Mouse (Mus musculus): ENCODE data around the gene Lrrc20. TPM values are rescaled to one million over a fixed set of nuclear protein-coding genes. Genes with fewer than 3 reads are reported as not detected.

The Lrrc20 gene
- 22.1 and 23.0 TPM in 2 replicates for polyA plus RNA-seq (2015; fragmentation: Nextera tagmentation; extraction: Ambion mirVana)

DNA sequence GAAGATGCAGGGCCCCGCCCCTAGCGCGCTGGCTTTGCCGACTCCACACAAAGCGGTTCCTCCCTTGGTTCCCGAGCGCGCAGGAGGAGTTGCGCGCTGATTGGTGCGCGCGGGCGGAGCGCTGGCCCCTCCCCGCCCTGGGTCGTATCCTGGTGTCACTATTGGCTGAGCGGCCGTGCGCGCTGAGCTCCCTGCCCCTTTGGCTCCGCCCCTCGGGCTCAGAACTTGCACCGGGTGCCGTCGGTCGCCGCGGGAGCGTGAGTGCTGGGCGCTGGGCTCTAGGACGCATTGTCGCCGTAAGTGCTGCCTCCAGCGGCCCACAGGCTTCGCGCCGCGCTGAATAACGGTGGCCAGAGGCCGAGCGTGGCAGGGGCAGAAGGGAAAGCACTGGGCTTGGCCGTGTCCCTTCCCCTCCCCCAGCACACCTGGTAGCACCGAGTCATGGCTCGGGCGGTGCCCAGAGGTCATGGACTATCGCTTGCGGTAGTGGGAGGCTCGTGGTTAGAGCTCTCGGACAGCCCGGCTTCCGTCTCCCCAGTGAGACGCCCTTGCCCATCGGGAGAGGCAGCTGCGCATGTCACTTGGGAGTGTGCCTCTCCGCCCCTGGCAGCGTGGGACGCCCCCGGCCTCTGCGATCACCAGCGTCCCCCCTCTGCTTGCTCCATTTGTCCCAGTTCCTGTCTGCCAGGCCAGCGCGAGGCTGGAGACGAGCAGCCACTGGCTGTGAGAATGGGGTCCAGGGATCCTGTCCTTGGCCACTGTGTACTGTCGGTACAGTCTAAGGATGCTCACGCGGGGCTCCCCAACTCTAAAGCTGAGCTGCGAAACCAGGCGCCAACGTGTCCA lies at the start of gene Lrrc20:
Lrrc20 (plus strand) TSS at position 208 of the 846 bp plus-strand sequence.
- H3K4me1 ChIP-seq = peaks cover 29% of the 10 kb centered on the region
- peak within 1 kb of the TSS; percentile 71 for H3K4me3 ChIP-seq
- ATAC-seq (replicated peaks) = peak; percentile 99
- no peaks in the 10 kb centered on the region for H3K9me3 ChIP-seq
- no peaks in the 10 kb centered on the region for H3K27me3 ChIP-seq
- H3K4me2 ChIP-seq (replicated peaks) = peak within 1 kb of the TSS; percentile 97
- H3K27ac ChIP-seq (replicated peaks) = peak within 1 kb of the TSS; percentile 83
- under 1% methylated on average over 70 of the region's 70 CpGs for WGBS
- H3K36me3 ChIP-seq = no peaks in the 10 kb centered on the region
- H3K9ac ChIP-seq (replicated peaks) = peak within 1 kb of the TSS; percentile 82

DNA sequence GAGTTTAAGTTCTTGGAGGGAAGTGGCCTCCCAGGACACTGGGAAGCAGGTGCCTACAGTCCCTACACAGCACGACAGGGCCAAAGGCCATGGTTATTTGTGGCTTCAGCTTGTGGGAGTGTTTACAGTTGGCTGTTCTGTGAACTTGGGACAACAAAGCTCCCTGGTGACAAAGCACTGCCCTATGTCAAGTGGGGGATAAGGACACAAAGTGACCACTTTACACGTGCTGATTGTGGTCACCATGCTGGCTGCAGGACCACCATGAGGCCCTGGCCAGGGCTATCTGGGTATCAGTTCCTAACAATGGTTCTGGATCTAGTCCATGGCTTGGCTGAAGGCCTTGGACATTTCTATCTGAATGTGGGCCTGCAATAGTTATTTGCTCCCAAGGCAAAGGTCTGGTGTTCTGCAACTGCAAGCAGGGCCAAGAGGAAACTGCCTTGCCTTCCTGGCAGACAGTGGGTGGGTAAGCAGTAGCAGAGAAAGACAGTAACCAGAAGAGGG lies 49.3 kb upstream of the Lrrc20 start:
- H3K36me3 ChIP-seq = peaks cover 17% of the 10 kb centered on the region
- ATAC-seq (replicated peaks) = no peak
- H3K27ac ChIP-seq (replicated peaks) = no peak overlapping the region
- H3K9me3 ChIP-seq = no peaks in the 10 kb centered on the region
- H3K4me1 ChIP-seq = peaks cover 13% of the 10 kb centered on the region
- no peaks in the 10 kb centered on the region for H3K27me3 ChIP-seq
- H3K9ac ChIP-seq (replicated peaks) = no peak overlapping the region
- 61% methylated on average over 2 of the region's 2 CpGs for WGBS
- H3K4me3 ChIP-seq = no peak overlapping the region
- H3K4me2 ChIP-seq (replicated peaks) = no peak overlapping the region

DNA sequence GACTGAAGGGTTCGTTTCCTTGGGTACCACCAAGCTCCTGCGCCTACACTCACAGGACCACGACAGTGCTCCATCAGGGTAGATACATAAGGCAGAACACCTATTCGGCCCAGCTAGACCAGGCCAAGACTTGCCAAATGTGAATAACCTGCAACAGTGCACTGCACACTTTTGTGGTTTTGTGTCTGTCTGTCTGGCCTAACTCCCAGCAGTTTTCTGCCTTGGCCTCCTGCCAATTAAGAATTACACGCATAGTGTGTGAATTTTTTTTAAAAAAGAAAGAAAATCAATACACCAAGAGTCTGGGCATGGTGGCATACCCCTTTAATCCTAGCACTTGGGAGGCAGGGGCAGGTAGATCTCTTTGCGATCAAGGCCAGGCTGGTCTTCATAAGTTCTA lies 47.6 kb upstream of the Lrrc20 start:
- no peak overlapping the region for H3K27ac ChIP-seq (replicated peaks)
- no peaks in the 10 kb centered on the region for H3K27me3 ChIP-seq
- H3K4me1 ChIP-seq = peaks cover 13% of the 10 kb centered on the region
- no peak for ATAC-seq (replicated peaks)
- no peak overlapping the region for H3K9ac ChIP-seq (replicated peaks)
- peaks cover 26% of the 10 kb centered on the region for H3K36me3 ChIP-seq
- no peak overlapping the region for H3K4me3 ChIP-seq
- no peak overlapping the region for H3K4me2 ChIP-seq (replicated peaks)
- 84% methylated on average over 6 of the region's 6 CpGs for WGBS
- no peaks in the 10 kb centered on the region for H3K9me3 ChIP-seq

DNA sequence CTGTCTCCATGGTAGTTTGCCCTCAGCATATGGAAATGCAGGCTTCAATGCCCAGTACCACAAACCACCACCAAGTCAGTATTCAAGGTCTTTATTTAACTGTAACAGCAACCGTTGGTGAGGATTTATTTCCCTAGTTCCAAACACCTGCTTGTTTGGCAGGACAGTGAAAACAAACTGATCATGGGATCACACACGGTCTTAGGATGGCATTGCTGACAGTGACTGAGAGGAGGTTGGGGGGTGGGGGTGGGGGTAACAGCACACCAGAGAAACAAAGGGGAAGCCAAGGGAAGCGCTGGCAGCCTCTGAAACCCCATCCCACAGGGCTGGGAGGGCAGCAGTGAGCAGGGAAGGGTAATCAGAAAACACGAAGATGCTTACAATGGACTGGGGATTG lies 47.2 kb upstream of the Lrrc20 start:
- no peak overlapping the region for H3K4me3 ChIP-seq

DNA sequence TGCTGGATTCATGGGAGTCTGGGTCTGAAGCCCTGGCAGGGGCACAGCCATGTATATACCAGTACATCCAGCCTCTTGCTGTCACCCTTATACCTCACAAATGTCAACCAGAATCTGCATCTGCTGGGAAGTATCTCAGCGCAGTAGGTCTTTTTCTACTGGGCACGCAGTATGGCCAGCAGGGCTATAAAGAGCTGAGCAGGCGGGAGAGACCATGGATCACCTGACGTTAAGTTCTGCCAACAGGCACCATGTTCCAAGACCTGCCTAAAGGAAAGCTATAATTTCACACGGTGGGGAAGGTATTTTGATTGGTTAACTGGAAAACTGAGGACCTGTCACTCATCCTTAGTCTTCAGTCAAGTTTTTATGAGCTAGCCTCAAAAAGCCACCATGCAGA lies 46.6 kb upstream of the Lrrc20 start:
- no peak overlapping the region for H3K4me2 ChIP-seq (replicated peaks)
- H3K27me3 ChIP-seq = no peaks in the 10 kb centered on the region
- no peak overlapping the region for H3K4me3 ChIP-seq
- no peak overlapping the region for H3K9ac ChIP-seq (replicated peaks)
- H3K27ac ChIP-seq (replicated peaks) = no peak overlapping the region
- peaks cover 37% of the 10 kb centered on the region for H3K36me3 ChIP-seq
- H3K9me3 ChIP-seq = no peaks in the 10 kb centered on the region
- peaks cover 13% of the 10 kb centered on the region for H3K4me1 ChIP-seq
- ATAC-seq (replicated peaks) = no peak
- WGBS = 89% methylated on average over 5 of the region's 5 CpGs

More for the DNA sequence above, 47.2 kb upstream of the Lrrc20 start:
- WGBS = 49% methylated on average over 4 of the region's 4 CpGs
- Histone ChIP-seq H3K36me3 (peaks cover 31% of the 10 kb centered on the region), H3K9ac (replicated peaks) (no peak overlapping the region), H3K4me1 (peaks cover 13% of the 10 kb centered on the region), H3K4me2 (replicated peaks) (no peak overlapping the region), H3K9me3 (no peaks in the 10 kb centered on the region), H3K27me3 (no peaks in the 10 kb centered on the region), H3K27ac (replicated peaks) (no peak overlapping the region)
- no peak for ATAC-seq (replicated peaks)

DNA sequence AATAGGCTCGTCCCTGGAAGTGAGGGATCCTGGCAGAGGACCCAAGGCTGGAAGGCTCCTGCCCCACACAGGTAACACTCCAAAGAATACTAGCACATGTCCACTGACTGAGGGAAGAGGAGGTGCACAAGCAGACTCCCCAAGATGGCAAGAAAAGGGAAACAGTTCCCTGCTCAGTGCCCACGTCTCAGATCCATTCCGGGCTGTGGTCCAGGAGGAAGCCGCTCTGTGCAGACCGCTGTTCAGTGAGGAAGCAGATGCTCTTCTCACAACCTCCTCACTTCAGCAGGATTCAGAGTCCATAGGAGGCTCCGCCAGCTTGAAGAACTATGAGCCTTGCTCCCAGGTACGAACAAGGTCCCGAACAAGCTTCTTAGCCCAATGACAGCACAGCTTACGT lies 44.2 kb upstream of the Lrrc20 start:
- H3K4me3 ChIP-seq = no peak overlapping the region
- H3K36me3 ChIP-seq = peaks cover 46% of the 10 kb centered on the region
- no peak overlapping the region for H3K27ac ChIP-seq (replicated peaks)
- H3K4me1 ChIP-seq = peaks cover 5% of the 10 kb centered on the region; the same call in 1 of the 2 replicates
- 86% methylated on average over 9 of the region's 9 CpGs for WGBS
- no peak overlapping the region for H3K4me2 ChIP-seq (replicated peaks)
- no peak for ATAC-seq (replicated peaks)
- H3K27me3 ChIP-seq = no peaks in the 10 kb centered on the region
- H3K9ac ChIP-seq (replicated peaks) = no peak overlapping the region
- H3K9me3 ChIP-seq = no peaks in the 10 kb centered on the region

DNA sequence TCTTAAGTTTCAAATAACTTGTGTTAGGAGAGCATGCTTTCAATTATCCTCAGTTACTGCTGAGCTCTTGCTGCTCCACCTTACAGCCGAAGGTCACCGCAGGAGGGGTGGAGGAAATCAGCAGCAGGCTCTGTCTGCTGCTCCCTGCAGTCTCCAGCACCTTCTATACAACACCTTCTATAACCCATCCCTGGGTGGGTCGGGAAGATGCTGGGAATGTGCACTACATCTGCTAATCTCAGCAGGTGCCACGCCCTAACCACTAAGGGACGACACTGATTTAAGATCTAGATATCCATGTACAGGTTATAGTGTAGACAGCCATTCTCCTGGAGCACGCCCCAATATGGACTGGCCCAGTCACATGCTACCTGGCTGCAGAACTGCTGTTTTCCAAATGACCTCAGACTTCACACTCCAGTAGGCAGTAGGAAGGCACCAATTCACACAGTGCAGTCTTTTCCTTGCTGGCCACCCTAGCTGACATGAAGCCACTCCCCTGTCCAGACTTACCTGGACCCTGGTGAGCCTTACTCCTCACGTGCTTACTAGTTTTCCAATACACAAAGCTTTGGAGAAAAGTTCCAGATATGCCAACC lies 35.3 kb upstream of the Lrrc20 start:
- H3K4me3 ChIP-seq = no peak overlapping the region
- H3K27ac ChIP-seq (replicated peaks) = no peak overlapping the region
- no peaks in the 10 kb centered on the region for H3K9me3 ChIP-seq
- WGBS = 95% methylated on average over 7 of the region's 7 CpGs
- no peak overlapping the region for H3K4me2 ChIP-seq (replicated peaks)
- H3K4me1 ChIP-seq = peaks cover 28% of the 10 kb centered on the region
- H3K27me3 ChIP-seq = no peaks in the 10 kb centered on the region
- no peak for ATAC-seq (replicated peaks)
- no peaks in the 10 kb centered on the region for H3K36me3 ChIP-seq
- no peak overlapping the region for H3K9ac ChIP-seq (replicated peaks)

DNA sequence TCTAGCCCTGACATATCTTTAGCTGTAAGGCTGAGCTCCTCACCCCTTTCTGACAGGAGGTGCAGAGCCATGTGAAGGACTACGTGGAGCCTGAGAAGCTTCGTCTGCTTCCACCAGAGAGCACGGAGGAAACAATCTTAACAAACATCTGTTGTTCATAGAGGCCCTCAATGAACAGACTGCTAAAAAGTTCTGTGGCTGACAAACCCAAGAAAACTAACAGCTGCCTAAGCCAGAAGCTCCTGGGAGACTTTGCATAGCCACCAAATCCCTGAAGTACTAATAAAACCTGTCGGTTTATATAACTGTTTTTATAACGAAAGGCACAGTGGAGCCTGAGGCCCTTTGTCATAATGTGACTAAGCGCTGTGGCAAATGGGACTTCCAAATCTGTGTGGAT lies 32.1 kb upstream of the Lrrc20 start:
- H3K4me3 ChIP-seq = no peak overlapping the region
- H3K9me3 ChIP-seq = no peaks in the 10 kb centered on the region
- no peak overlapping the region for H3K9ac ChIP-seq (replicated peaks)
- H3K27ac ChIP-seq (replicated peaks) = 0 out of 2 replicates have a peak overlapping the region, but pooled peaks have one; percentile 2
- 65% methylated on average over 6 of the region's 6 CpGs for WGBS
- H3K36me3 ChIP-seq = no peaks in the 10 kb centered on the region
- peaks cover 57% of the 10 kb centered on the region for H3K4me1 ChIP-seq
- ATAC-seq (replicated peaks) = no peak
- H3K27me3 ChIP-seq = no peaks in the 10 kb centered on the region
- H3K4me2 ChIP-seq (replicated peaks) = no peak overlapping the region

DNA sequence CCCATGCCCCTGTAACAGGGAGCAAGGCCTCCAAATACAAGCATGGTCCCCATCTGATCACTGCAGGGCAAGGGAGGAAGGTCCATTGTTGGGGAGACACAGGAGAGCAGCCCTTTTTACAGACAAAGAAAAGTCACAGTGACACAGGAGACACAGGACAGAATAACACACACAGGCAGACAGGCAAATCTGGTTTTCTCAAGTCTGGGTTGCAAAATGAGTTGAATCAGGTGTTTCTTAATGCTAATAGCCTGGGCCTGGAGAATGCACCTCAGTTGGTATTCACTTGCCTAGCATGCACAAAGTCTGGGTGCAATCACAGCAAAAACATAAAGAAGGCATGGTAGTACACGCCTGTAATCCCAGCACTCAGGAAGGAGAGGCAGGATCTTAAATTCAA lies 31.7 kb upstream of the Lrrc20 start:
- Histone ChIP-seq H3K36me3 (no peaks in the 10 kb centered on the region), H3K4me1 (peaks cover 62% of the 10 kb centered on the region), H3K27ac (replicated peaks) (0 out of 2 replicates have a peak overlapping the region, but pooled peaks have one; percentile 2), H3K4me2 (replicated peaks) (no peak overlapping the region), H3K9me3 (no peaks in the 10 kb centered on the region), H3K9ac (replicated peaks) (no peak overlapping the region), H3K27me3 (no peaks in the 10 kb centered on the region), H3K4me3 (no peak overlapping the region)
- 83% methylated on average over 1 of the region's 1 CpGs for WGBS
- ATAC-seq (replicated peaks) = no peak

DNA sequence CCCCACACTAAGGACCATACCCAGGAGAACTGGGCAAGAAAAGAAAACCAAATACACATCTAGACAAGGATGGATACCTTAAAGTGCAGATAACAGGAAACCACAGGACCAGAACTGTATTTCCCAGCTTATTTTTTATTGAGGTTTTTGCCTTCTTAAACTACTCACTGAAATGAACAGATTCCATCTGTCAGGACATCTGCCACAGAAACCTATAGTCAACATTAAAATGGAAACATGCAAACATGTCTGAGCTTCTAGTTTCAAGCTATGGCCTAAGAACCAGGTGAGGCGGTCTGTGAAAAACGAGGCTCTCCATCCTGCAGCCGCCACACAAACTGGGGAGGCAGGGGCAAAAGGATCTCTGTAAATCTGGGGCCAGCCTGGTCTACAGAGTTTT lies 30.6 kb upstream of the Lrrc20 start:
- Histone ChIP-seq H3K27ac (replicated peaks) (no peak overlapping the region), H3K4me1 (peaks cover 73% of the 10 kb centered on the region), H3K9ac (replicated peaks) (no peak overlapping the region), H3K9me3 (no peaks in the 10 kb centered on the region), H3K4me3 (no peak overlapping the region), H3K27me3 (no peaks in the 10 kb centered on the region), H3K36me3 (no peaks in the 10 kb centered on the region), H3K4me2 (replicated peaks) (no peak overlapping the region)
- ATAC-seq (replicated peaks) = no peak
- WGBS = 65% methylated on average over 3 of the region's 3 CpGs

DNA sequence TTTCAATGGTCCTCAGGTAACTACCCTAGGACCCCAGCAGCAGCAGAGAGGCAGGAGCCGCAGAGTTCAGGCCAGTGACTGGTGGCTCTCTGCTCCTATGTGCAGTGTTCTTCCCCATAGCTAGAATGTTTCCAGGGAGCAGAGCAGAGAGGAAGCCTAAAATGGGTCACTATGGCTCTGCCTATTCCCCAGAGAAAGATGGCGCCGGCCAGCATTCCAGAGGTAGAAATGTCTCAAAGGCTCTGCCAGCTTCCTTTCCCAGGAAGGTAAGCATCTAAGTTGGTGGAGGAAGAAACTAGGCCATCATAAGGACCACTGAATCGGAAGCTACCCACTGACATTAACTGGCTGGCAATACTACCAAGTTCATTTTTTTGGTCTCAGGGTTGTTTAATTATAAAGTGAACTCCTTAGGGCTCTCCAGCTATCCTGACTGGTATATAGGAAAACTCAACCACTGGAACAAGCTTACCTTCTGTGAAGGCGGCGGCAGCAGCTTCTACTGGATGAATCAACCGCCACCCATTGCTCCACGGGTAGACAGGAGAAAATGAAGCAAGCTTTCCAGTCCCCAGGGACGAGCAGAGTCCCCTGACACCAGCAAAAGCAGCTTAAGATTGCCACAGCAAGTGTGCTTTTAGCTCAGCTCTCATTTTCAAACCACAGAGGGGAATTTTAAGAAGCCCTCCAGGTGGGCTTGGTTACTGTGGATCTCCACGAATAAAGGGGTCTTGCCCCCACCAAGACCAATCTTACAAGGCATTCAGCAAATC lies 27.8 kb upstream of the Lrrc20 start:
- Histone ChIP-seq H3K4me2 (replicated peaks) (no peak overlapping the region), H3K27me3 (no peaks in the 10 kb centered on the region), H3K9ac (replicated peaks) (no peak overlapping the region), H3K27ac (replicated peaks) (no peak overlapping the region), H3K9me3 (no peaks in the 10 kb centered on the region), H3K4me1 (peaks cover 88% of the 10 kb centered on the region), H3K36me3 (no peaks in the 10 kb centered on the region), H3K4me3 (no peak overlapping the region)
- WGBS = 82% methylated on average over 10 of the region's 10 CpGs
- no peak for ATAC-seq (replicated peaks)

DNA sequence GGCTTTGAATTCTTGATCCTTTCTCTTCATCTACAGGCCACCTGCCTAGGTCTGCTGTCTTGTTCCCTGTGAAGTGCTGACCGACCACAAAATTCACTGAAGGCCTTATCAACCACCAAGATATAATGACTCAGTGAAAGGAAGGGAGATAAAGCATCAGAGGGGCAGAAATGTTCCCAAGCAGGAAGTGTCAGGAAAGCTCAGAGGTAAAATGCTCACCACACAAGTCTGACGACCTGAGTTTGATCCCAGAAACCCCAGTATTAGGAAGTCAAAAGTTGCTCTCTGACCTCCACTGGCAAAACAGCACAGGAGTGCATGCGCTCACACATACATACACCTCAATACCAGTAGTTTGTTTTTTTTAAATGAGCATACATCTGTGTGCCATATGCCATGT lies 26.8 kb upstream of the Lrrc20 start:
- Histone ChIP-seq H3K27ac (replicated peaks) (no peak overlapping the region), H3K27me3 (no peaks in the 10 kb centered on the region), H3K9ac (replicated peaks) (no peak overlapping the region), H3K4me3 (no peak overlapping the region), H3K36me3 (no peaks in the 10 kb centered on the region), H3K9me3 (no peaks in the 10 kb centered on the region), H3K4me2 (replicated peaks) (no peak overlapping the region), H3K4me1 (peaks cover 77% of the 10 kb centered on the region)
- no peak for ATAC-seq (replicated peaks)
- WGBS = 89% methylated on average over 3 of the region's 3 CpGs
